Mouse (Mus musculus) hindbrain, embryonic 12.5 days (tissue): ENCODE measurements around the gene Gna15. TPM values are rescaled to one million over a fixed set of nuclear protein-coding genes. Genes with fewer than 3 reads are reported as not detected.

Source experiments
- ATAC-seq: fragments of 200-750 bp; cut with Nextera tagmentation; 2 replicates; pipeline ENCODE4 v1.8.0; 2017; ENCODE audit warnings: moderate TSS enrichment; ENCODE audit not compliant: low FRiP score
- H3K27ac ChIP-seq: fragments of 300-500 bp; sonication (generic); 2 replicates; pipeline ENCODE4 v1.5.1; 2016; ENCODE audit warnings: mild to moderate bottlenecking
- H3K27me3 ChIP-seq: fragments of 300-500 bp; sonication (generic); 2 replicates; pipeline ENCODE4 v1.6.1; 2016; ENCODE audit warnings: mild to moderate bottlenecking
- H3K36me3 ChIP-seq: fragments of 300-500 bp; sonication (generic); 2 replicates; pipeline ENCODE4 v1.6.1; 2016; ENCODE audit warnings: mild to moderate bottlenecking
- H3K4me1 ChIP-seq: fragments of 300-500 bp; sonication (generic); 2 replicates; pipeline ENCODE4 v1.6.1; 2016
- H3K4me2 ChIP-seq: fragments of 300-500 bp; sonication (generic); replicated peaks from 2 replicates; pipeline ENCODE4 v1.6.1; 2016; ENCODE audit warnings: mild to moderate bottlenecking
- H3K4me3 ChIP-seq: fragments of 300-500 bp; sonication (generic); 2 replicates; pipeline ENCODE4 v1.5.1; 2016; ENCODE audit warnings: mild to moderate bottlenecking
- H3K9ac ChIP-seq: fragments of 300-500 bp; sonication (generic); 2 replicates; pipeline ENCODE4 v1.6.1; 2016; ENCODE audit warnings: mild to moderate bottlenecking, moderate library complexity
- H3K9me3 ChIP-seq: fragments of 300-500 bp; sonication (generic); replicated peaks from 2 replicates; pipeline ENCODE4 v1.6.1; 2016; ENCODE audit warnings: mild to moderate bottlenecking
- WGBS: fragments of 180-500 bp; shearing (Covaris S2); methylation state at CpG from one replicate; pipeline ENCODE4 v1.1.7; 2016; 5-methylcytosine and 5-hydroxymethylcytosine counted together
- polyA plus RNA-seq: library from polyadenylated mRNA; unstranded; fragments of >200 nt; fragmentation: Nextera tagmentation; extraction: Ambion mirVana; gene quantifications from 2 replicates; pipeline ENCODE4 v1.2.1, GENCODE M21; 2016

Gene Gna15
- polyA plus RNA-seq: 0.75 and 0.82 TPM in 2 replicates

DNA sequence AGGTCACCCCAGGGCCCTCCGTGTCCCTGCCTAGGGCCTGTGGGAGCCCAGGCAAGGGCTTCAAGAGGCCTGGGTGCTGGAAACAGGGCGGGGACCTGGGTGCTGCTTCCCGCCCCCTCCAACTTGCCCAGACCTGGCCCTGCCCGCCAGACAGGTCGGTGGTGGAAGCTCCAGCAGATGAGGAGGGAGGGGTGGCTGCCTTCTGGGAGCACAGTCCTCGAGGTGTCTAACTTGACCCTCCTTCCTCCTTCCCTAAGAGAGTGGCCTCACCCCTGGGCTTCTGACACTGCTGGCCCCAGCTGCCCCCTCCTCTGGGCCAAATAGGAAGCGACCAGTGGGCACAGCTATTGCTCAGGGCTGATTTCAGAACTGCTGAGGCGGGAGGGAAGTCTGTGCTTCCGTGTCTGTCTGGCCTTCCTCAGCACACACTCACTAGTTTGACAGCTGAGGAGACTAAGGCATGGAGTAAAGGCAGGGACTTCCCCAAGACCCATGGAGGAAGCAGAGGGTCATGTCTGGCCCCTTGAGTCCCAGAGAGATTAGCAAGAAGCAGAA lies at the start of gene Gna15:
Gene Gna15 (minus strand): TSS at position 175 of the 555 bp plus-strand sequence.
- Histone ChIP-seq H3K9ac (no peak within 1 kb of the TSS), H3K4me3 (no peak within 1 kb of the TSS), H3K27me3 (peaks cover 11% of the 10 kb centered on the region), H3K9me3 (no peaks in the 10 kb centered on the region), H3K4me1 (0 out of 2 replicates have a peak, but pooled peaks cover 3% of the 10 kb centered on the region), H3K4me2 (no peak within 1 kb of the TSS), H3K36me3 (peaks cover 9% of the 10 kb centered on the region), H3K27ac (no peak within 1 kb of the TSS)
- 25% methylated on average over 9 of the region's 9 CpGs for WGBS
- no peak for ATAC-seq

GRCm38 (mm10) chr10:81572975-81573374 lies 49.0 kb upstream of the Gna15 start:
- 9% methylated on average over 9 of the region's 9 CpGs for WGBS
- Histone ChIP-seq H3K4me1 (peaks cover 67% of the 10 kb centered on the region), H3K4me2 (0 out of 2 replicates have a peak overlapping the region, but pooled peaks have one; percentile 63)

GRCm38 (mm10) chr10:81572133-81572671 lies 48.2 kb upstream of the Gna15 start:
- whole genome bisulfite sequencing: under 1% methylated on average over 9 of the region's 9 CpGs
- ATAC-seq: peak; percentile 3
- peak overlapping the region; percentile 62 for H3K27ac ChIP-seq
- H3K4me2 ChIP-seq: peak overlapping the region; percentile 63
- no peak overlapping the region for H3K9ac ChIP-seq
- no peaks in the 10 kb centered on the region for H3K9me3 ChIP-seq
- H3K4me1 ChIP-seq: peaks cover 67% of the 10 kb centered on the region
- peaks cover 65% of the 10 kb centered on the region for H3K27me3 ChIP-seq
- H3K4me3 ChIP-seq: peak overlapping the region; percentile 17; the same call in 1 of the 2 replicates
- H3K36me3 ChIP-seq: no peaks in the 10 kb centered on the region

More at GRCm38 (mm10) chr10:81572975-81573374, 49.0 kb upstream of the Gna15 start:
- ATAC-seq: no peak
- Histone ChIP-seq H3K4me3 (no peak overlapping the region), H3K9me3 (no peaks in the 10 kb centered on the region), H3K27ac (no peak overlapping the region), H3K9ac (no peak overlapping the region), H3K27me3 (peaks cover 65% of the 10 kb centered on the region), H3K36me3 (no peaks in the 10 kb centered on the region)

GRCm38 (mm10) chr10:81571501-81571876 lies 47.5 kb upstream of the Gna15 start:
- Histone ChIP-seq H3K4me3 (peak overlapping the region; percentile 33), H3K27me3 (peaks cover 65% of the 10 kb centered on the region), H3K4me2 (peak overlapping the region; percentile 63), H3K9ac (no peak overlapping the region), H3K9me3 (no peaks in the 10 kb centered on the region), H3K36me3 (no peaks in the 10 kb centered on the region; the same call in 1 of the 2 replicates), H3K4me1 (peaks cover 67% of the 10 kb centered on the region), H3K27ac (peak overlapping the region; percentile 87)
- under 1% methylated on average over 18 of the region's 18 CpGs for WGBS
- peak; percentile 88 for ATAC-seq

GRCm38 (mm10) chr10:81570831-81571500 lies 46.9 kb upstream of the Gna15 start:
- peak; percentile 73 for ATAC-seq
- Histone ChIP-seq H3K9me3 (no peaks in the 10 kb centered on the region), H3K36me3 (peaks cover 4% of the 10 kb centered on the region), H3K27ac (peak overlapping the region; percentile 87), H3K4me2 (peak overlapping the region; percentile 63), H3K9ac (no peak overlapping the region; the same call in 1 of the 2 replicates), H3K27me3 (peaks cover 65% of the 10 kb centered on the region), H3K4me3 (peak overlapping the region; percentile 33), H3K4me1 (peaks cover 63% of the 10 kb centered on the region)
- under 1% methylated on average over 33 of the region's 34 CpGs for WGBS

GRCm38 (mm10) chr10:81570238-81570800 lies 46.3 kb upstream of the Gna15 start:
- WGBS: under 1% methylated on average over 10 of the region's 11 CpGs
- peak; percentile 30 for ATAC-seq
- H3K4me2 ChIP-seq: peak overlapping the region; percentile 63
- H3K4me3 ChIP-seq: peak overlapping the region; percentile 33
- H3K4me1 ChIP-seq: peaks cover 59% of the 10 kb centered on the region
- peak overlapping the region; percentile 87 for H3K27ac ChIP-seq
- H3K27me3 ChIP-seq: peaks cover 65% of the 10 kb centered on the region
- H3K36me3 ChIP-seq: peaks cover 11% of the 10 kb centered on the region
- no peak overlapping the region; the same call in 1 of the 2 replicates for H3K9ac ChIP-seq
- H3K9me3 ChIP-seq: no peaks in the 10 kb centered on the region

- peaks cover 60% of the 10 kb centered on the region for H3K4me1 ChIP-seq
- ATAC-seq: no peak
- H3K4me2 ChIP-seq: no peak overlapping the region; the same call in 1 of the 2 replicates
- H3K9me3 ChIP-seq: no peaks in the 10 kb centered on the region
- peaks cover 69% of the 10 kb centered on the region for H3K27me3 ChIP-seq
- 41% methylated on average over 9 of the region's 9 CpGs for WGBS
- H3K36me3 ChIP-seq: peaks cover 17% of the 10 kb centered on the region
- H3K4me3 ChIP-seq: no peak overlapping the region
- no peak overlapping the region for H3K9ac ChIP-seq
- peak overlapping the region; percentile 79; the same call in 1 of the 2 replicates for H3K27ac ChIP-seq
Measured at GRCm38 (mm10) chr10:81569507-81570237, 45.6 kb upstream of the Gna15 start.

GRCm38 (mm10) chr10:81568381-81569191 lies 44.6 kb upstream of the Gna15 start:
- H3K9me3 ChIP-seq: no peaks in the 10 kb centered on the region
- H3K36me3 ChIP-seq: peaks cover 24% of the 10 kb centered on the region
- H3K9ac ChIP-seq: no peak overlapping the region
- H3K27ac ChIP-seq: peak overlapping the region; percentile 79
- peaks cover 63% of the 10 kb centered on the region for H3K27me3 ChIP-seq
- peaks cover 63% of the 10 kb centered on the region for H3K4me1 ChIP-seq
- ATAC-seq: 0 out of 2 replicates have a peak, but pooled peaks have one; percentile 4
- peak overlapping the region; percentile 28; the same call in 1 of the 2 replicates for H3K4me2 ChIP-seq
- 11% methylated on average over 16 of the region's 16 CpGs for WGBS
- no peak overlapping the region for H3K4me3 ChIP-seq

DNA sequence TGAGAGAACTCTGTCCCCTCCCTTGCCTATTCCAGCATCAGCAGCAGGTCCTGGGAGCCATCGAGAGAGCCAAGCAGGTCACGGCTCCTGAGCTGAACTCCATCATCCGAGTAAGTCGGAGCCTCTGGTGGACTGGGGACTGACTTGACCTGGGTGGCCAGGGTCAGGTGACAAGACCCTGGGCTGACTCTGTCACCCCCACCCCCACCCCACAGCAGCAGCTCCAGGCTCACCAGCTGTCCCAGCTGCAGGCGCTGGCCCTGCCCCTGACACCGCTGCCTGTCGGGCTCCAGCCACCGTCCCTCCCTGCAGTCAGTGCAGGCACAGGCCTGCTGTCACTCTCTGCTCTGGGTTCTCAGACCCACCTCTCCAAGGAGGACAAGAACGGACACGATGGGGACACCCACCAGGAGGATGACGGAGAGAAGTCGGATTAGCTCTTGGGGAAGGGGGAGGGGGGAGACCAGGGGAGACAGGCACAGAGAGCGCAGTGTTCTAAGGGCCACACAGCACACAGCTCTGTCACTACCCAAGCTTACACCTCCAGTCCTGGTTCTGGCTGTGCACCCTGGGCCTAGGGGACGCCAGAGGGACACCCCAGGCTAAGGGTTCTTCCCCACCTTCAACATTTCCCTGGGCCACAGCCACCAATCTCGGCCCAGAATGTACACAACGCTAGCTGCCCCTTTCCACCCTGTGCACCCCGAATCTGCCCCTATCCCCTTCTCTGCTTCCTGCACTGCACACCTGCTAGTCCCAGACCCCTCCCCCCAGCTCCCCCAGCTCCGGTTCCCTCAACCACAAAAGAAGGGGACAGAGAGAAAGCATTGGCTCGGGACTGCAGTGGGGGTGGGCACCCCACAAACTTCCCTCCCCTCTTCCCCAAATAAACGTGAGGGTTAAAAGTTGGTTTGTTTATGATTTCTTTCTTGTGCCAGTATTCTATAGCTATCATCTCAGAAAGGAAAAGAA lies 41.5 kb upstream of the Gna15 start:
- Histone ChIP-seq H3K4me1 (peaks cover 65% of the 10 kb centered on the region), H3K27ac (no peak overlapping the region), H3K36me3 (peaks cover 31% of the 10 kb centered on the region), H3K4me3 (no peak overlapping the region), H3K27me3 (peaks cover 51% of the 10 kb centered on the region), H3K9ac (no peak overlapping the region), H3K4me2 (no peak overlapping the region), H3K9me3 (no peaks in the 10 kb centered on the region)
- 29% methylated on average over 20 of the region's 20 CpGs for WGBS
- ATAC-seq: no peak

- no peak overlapping the region; the same call in 1 of the 2 replicates for H3K9ac ChIP-seq
- peaks cover 31% of the 10 kb centered on the region for H3K36me3 ChIP-seq
- peaks cover 50% of the 10 kb centered on the region for H3K27me3 ChIP-seq
- no peak overlapping the region for H3K27ac ChIP-seq
- H3K4me3 ChIP-seq: no peak overlapping the region
- WGBS: 13% methylated on average over 10 of the region's 10 CpGs
- peaks cover 62% of the 10 kb centered on the region for H3K4me1 ChIP-seq
- no peak for ATAC-seq
- H3K4me2 ChIP-seq: no peak overlapping the region; the same call in 1 of the 2 replicates
- no peaks in the 10 kb centered on the region for H3K9me3 ChIP-seq
Measured at GRCm38 (mm10) chr10:81564734-81565133, 40.7 kb upstream of the Gna15 start.
